Mouse (Mus musculus) CH12.LX (cell line): Measurements from ENCODE around the gene Pitpnm3. TPM values are rescaled to one million over a fixed set of nuclear protein-coding genes. Genes with fewer than 3 reads are reported as not detected.

Experiments
- DNase-seq: peaks from one replicate; pipeline ENCODE4 v3.0.0-alpha.2; 2013; ENCODE audit errors: extremely low read depth
- H3K27ac ChIP-seq: 2 replicates; pipeline ENCODE4 v1.5.1; 2012; ENCODE audit warnings: low read depth, mild to moderate bottlenecking, control low read depth, moderate library complexity; ENCODE audit not compliant: insufficient read depth
- H3K27me3 ChIP-seq: replicated peaks from 2 replicates; pipeline ENCODE3; 2012; ENCODE audit warnings: inconsistent platforms
- H3K36me3 ChIP-seq, 2 experiments: replicated peaks in 1 of 2; 2 replicates each; pipeline versions ENCODE3 to v1.6.1; 2012; ENCODE audit warnings: inconsistent platforms in 1 of 2, low read length in 1 of 2, mild to moderate bottlenecking in 1 of 2, mixed read lengths in 1 of 2, moderate library complexity in 1 of 2; ENCODE audit not compliant: control insufficient read depth in 1 of 2, insufficient read depth in 1 of 2
- H3K4me1 ChIP-seq, 2 experiments: 2 replicates each; pipeline ENCODE4 v1.6.1; 2012; ENCODE audit warnings: inconsistent platforms in 1 of 2, moderate library complexity in 1 of 2; ENCODE audit not compliant: insufficient read depth in 2 of 2, control insufficient read depth in 1 of 2
- H3K4me2 ChIP-seq: 2 replicates; pipeline ENCODE4 v1.6.1; 2012; ENCODE audit warnings: low read depth, mild to moderate bottlenecking, control low read depth; ENCODE audit not compliant: poor library complexity, insufficient read depth, severe bottlenecking
- H3K4me3 ChIP-seq, 3 experiments: fragments of 150-350 bp in 1 of 3; sonication (generic) in 1 of 3; replicated peaks in 1 of 3; 2 replicates each; pipeline versions ENCODE3 to v1.5.1; 2011 to 2012; ENCODE audit warnings: low read depth in 2 of 3, low read length in 2 of 3, mild to moderate bottlenecking in 2 of 3, moderate library complexity in 2 of 3, control low read depth in 1 of 3, improper control_type of control experiment in 1 of 3, inconsistent platforms in 1 of 3, mixed read lengths in 1 of 3; ENCODE audit not compliant: poor library complexity in 1 of 3
- H3K79me2 ChIP-seq: replicated peaks from 2 replicates; pipeline ENCODE4 v1.6.1; 2012; ENCODE audit warnings: mild to moderate bottlenecking, moderate library complexity; ENCODE audit not compliant: control insufficient read depth, poor library complexity, insufficient read depth, severe bottlenecking; ENCODE audit errors: extremely low read depth
- H3K9ac ChIP-seq: 2 replicates; pipeline ENCODE4 v1.6.1; 2012; ENCODE audit warnings: low read depth, mild to moderate bottlenecking, control low read depth, moderate library complexity; ENCODE audit not compliant: insufficient read depth
- H3K9me3 ChIP-seq: replicated peaks from 2 replicates; pipeline ENCODE3; 2012; ENCODE audit warnings: low read length, inconsistent platforms, mixed read lengths
- CHD1 ChIP-seq: IDR thresholded peaks from 2 replicates; pipeline ENCODE4 v1.6.1; 2012; ENCODE audit warnings: low read depth, low read length, improper control_type of control experiment, inconsistent platforms
- CHD2 ChIP-seq: IDR thresholded peaks from 2 replicates; pipeline ENCODE4 v1.6.1; 2011; ENCODE audit warnings: low read length, improper control_type of control experiment
- CTCF ChIP-seq, 2 experiments: IDR thresholded peaks in 1 of 2; conservative IDR thresholded peaks in 1 of 2; 2 replicates each; pipeline ENCODE4 v1.5.1; 2011 to 2012; ENCODE audit warnings: low read depth in 2 of 2, low read length in 2 of 2, improper control_type of control experiment in 1 of 2, inconsistent platforms in 1 of 2, mild to moderate bottlenecking in 1 of 2, moderate library complexity in 1 of 2
- E2F4 ChIP-seq: IDR thresholded peaks from 2 replicates; pipeline ENCODE4 v1.6.1; 2011; ENCODE audit warnings: low read depth, low read length, improper control_type of control experiment; ENCODE audit not compliant: insufficient replicate concordance
- ELF1 ChIP-seq: IDR thresholded peaks from 2 replicates; pipeline ENCODE4 v1.6.1; 2014; ENCODE audit warnings: low read depth, mild to moderate bottlenecking, inconsistent platforms, low read length, improper control_type of control experiment
- EP300 ChIP-seq: IDR thresholded peaks from 2 replicates; pipeline ENCODE4 v1.6.1; 2011; ENCODE audit warnings: low read length, improper control_type of control experiment
- ETS1 ChIP-seq: conservative IDR thresholded peaks from 2 replicates; pipeline ENCODE4 v1.6.1; 2012; ENCODE audit warnings: low read depth, mild to moderate bottlenecking, inconsistent platforms, low read length, improper control_type of control experiment, moderate library complexity
- GABPA ChIP-seq: IDR thresholded peaks from 2 replicates; pipeline ENCODE4 v1.6.1; 2012; ENCODE audit warnings: low read depth, low read length, improper control_type of control experiment, inconsistent platforms; ENCODE audit not compliant: insufficient replicate concordance
- IRF4 ChIP-seq: IDR thresholded peaks from 2 replicates; pipeline ENCODE4 v1.6.1; 2014; ENCODE audit warnings: low read depth, mild to moderate bottlenecking, inconsistent platforms, low read length, improper control_type of control experiment
- JUN ChIP-seq: IDR thresholded peaks from 2 replicates; pipeline ENCODE4 v1.6.1; 2011; ENCODE audit warnings: low read depth, mild to moderate bottlenecking, low read length, improper control_type of control experiment, moderate library complexity; ENCODE audit not compliant: insufficient read depth
- JUND ChIP-seq: conservative IDR thresholded peaks from 2 replicates; pipeline ENCODE4 v1.6.1; 2011; ENCODE audit warnings: low read depth, low read length, improper control_type of control experiment
- KAT2A ChIP-seq: IDR thresholded peaks from 2 replicates; pipeline ENCODE4 v1.6.1; 2012; ENCODE audit warnings: low read length, improper control_type of control experiment, inconsistent platforms; ENCODE audit not compliant: insufficient replicate concordance
- MAFK ChIP-seq: IDR thresholded peaks from 2 replicates; pipeline ENCODE4 v1.6.1; 2011; ENCODE audit warnings: low read length, improper control_type of control experiment; ENCODE audit not compliant: insufficient replicate concordance
- MAX ChIP-seq: IDR thresholded peaks from 2 replicates; pipeline ENCODE4 v1.6.1; 2011; ENCODE audit warnings: low read length, improper control_type of control experiment
- MAZ ChIP-seq: IDR thresholded peaks from 2 replicates; pipeline ENCODE4 v1.6.1; 2012; ENCODE audit warnings: low read depth, mild to moderate bottlenecking, inconsistent platforms, low read length, improper control_type of control experiment, moderate library complexity
- MEF2A ChIP-seq: IDR thresholded peaks from 2 replicates; pipeline ENCODE4 v1.6.1; 2014; ENCODE audit warnings: low read depth, mild to moderate bottlenecking, inconsistent platforms, low read length, improper control_type of control experiment, borderline replicate concordance
- MXI1 ChIP-seq: IDR thresholded peaks from 2 replicates; pipeline ENCODE4 v1.6.1; 2011; ENCODE audit warnings: mild to moderate bottlenecking, low read depth, low read length, improper control_type of control experiment
- MYC ChIP-seq: IDR thresholded peaks from 2 replicates; pipeline ENCODE4 v1.6.1; 2011; ENCODE audit warnings: low read depth, mild to moderate bottlenecking, improper control_type of control experiment, low read length
- NELFE ChIP-seq: IDR thresholded peaks from 2 replicates; pipeline ENCODE4 v1.6.1; 2011; ENCODE audit warnings: low read depth, low read length, improper control_type of control experiment
- PAX5 ChIP-seq: IDR thresholded peaks from 2 replicates; pipeline ENCODE4 v1.6.1; 2012; ENCODE audit warnings: low read length, inconsistent platforms, mixed read lengths
- RCOR1 ChIP-seq: conservative IDR thresholded peaks from 2 replicates; pipeline ENCODE4 v1.6.1; 2012; ENCODE audit warnings: low read depth, mild to moderate bottlenecking, inconsistent platforms, low read length, improper control_type of control experiment
- TBP ChIP-seq: conservative IDR thresholded peaks from 2 replicates; pipeline ENCODE4 v1.6.1; 2011; ENCODE audit warnings: low read depth, low read length, improper control_type of control experiment
- TCF12 ChIP-seq: IDR thresholded peaks from 2 replicates; pipeline ENCODE4 v1.6.1; 2014; ENCODE audit warnings: low read depth, mild to moderate bottlenecking, inconsistent platforms, low read length, improper control_type of control experiment
- UBTF ChIP-seq: IDR thresholded peaks from 2 replicates; pipeline ENCODE4 v1.6.1; 2012; ENCODE audit warnings: low read depth, mild to moderate bottlenecking, inconsistent platforms, low read length, improper control_type of control experiment, moderate library complexity
- USF1 ChIP-seq: IDR thresholded peaks from 2 replicates; pipeline ENCODE4 v1.6.1; 2014; ENCODE audit warnings: low read depth, mild to moderate bottlenecking, inconsistent platforms, low read length, improper control_type of control experiment
- ZC3H11A ChIP-seq: IDR thresholded peaks from 2 replicates; pipeline ENCODE4 v1.6.1; 2012; ENCODE audit warnings: low read depth, mild to moderate bottlenecking, inconsistent platforms, low read length, improper control_type of control experiment
- ZMIZ1 ChIP-seq: IDR thresholded peaks from 2 replicates; pipeline ENCODE4 v1.6.1; 2012; ENCODE audit warnings: low read depth, mild to moderate bottlenecking, inconsistent platforms, low read length, improper control_type of control experiment
- ZNF384 ChIP-seq: IDR thresholded peaks from 2 replicates; pipeline ENCODE4 v1.6.1; 2012; ENCODE audit warnings: low read depth, low read length, improper control_type of control experiment, inconsistent platforms
- dilution Hi-C: fragments of 300-500 bp; cut with MboI; formaldehyde crosslinking; loops from 2 replicates; pipeline ENCODE4 v1.14.3; 2020; ENCODE audit warnings: low sequenced_read_pairs; ENCODE audit not compliant: extremely low pct_unique_long_range_greater_than_20kb, extremely low pct_ligation_motif_present
- in situ Hi-C: fragments of 300-500 bp; cut with MboI; formaldehyde crosslinking; loops from 3 replicates; pipeline ENCODE4 v1.14.3; 2019; ENCODE audit warnings: low sequenced_read_pairs, low pct_ligation_motif_present, low pct_unique_long_range_greater_than_20kb, mixed read lengths
- polyA plus RNA-seq: library from polyadenylated mRNA; unstranded; fragments of >175 nt; gene quantifications from 2 replicates; pipeline ENCODE4 v1.2.1, GENCODE M21; 2012; ENCODE audit warnings: low read depth; ENCODE audit not compliant: insufficient read length
- total RNA-seq, 2 experiments: library from RNA; depleted of rRNA; stranded (reverse); fragments of 300-350 nt in 1 of 2; fragments of >200 nt in 1 of 2; gene quantifications; 2 replicates each; pipeline ENCODE4 v1.2.3; 2012 to 2014

Pitpnm3 gene
- total and polyA plus RNA-seq, 3 experiments, result 0.08 to 0.59 (median 0.31) TPM

DNA sequence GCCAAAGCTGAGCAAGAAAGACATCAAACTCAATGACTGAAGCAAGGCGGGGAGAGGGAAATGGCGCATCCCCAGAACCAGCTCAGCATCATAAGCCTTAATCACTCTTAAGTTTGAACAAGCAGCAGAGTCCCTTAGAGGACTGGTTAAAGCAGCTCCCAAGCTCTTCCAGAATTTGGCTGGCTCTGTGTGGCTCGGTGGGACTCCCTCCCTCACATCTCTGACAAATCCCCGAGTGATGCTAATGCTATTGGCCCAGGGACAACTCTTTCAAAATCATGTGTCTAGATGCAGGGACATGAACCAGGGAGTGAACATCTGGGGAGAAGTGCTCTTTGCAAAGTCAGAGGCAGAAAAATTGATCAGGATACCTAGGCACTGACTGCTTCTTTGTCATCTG lies 36.4 kb downstream of the Pitpnm3 start:
- peaks cover 5 to 15% of the 10 kb centered on the region in 2 experiments for H3K4me1 ChIP-seq
- H3K27ac ChIP-seq, result no peak overlapping the region
- H3K4me3 ChIP-seq, result no peak overlapping the region
- in situ Hi-C loops, result no loop called here
- H3K9me3 ChIP-seq, result no peaks in the 10 kb centered on the region
- no peak for DNase-seq
- H3K36me3 ChIP-seq, result no peaks in the 10 kb centered on the region
- dilution Hi-C loops, result no loop called here
- H3K9ac ChIP-seq, result no peak overlapping the region
- no peak overlapping the region for H3K4me2 ChIP-seq
- H3K79me2 ChIP-seq, result no peaks in the 10 kb centered on the region
- no peak for TF ChIP-seq ZNF384
- no peak for TF ChIP-seq EP300
- TF ChIP-seq E2F4, result no peak
- TF ChIP-seq UBTF, result no peak
- TF ChIP-seq MAX, result no peak
- no peak for TF ChIP-seq CHD2
- no peak for TF ChIP-seq MAFK
- TF ChIP-seq ZC3H11A, result no peak
- TF ChIP-seq USF1, result no peak
- no peak for TF ChIP-seq JUN
- TF ChIP-seq JUND, result no peak
- no peak for TF ChIP-seq GABPA
- no peak for TF ChIP-seq NELFE
- no peak for TF ChIP-seq PAX5
- no peak for TF ChIP-seq MYC
- no peak for TF ChIP-seq ETS1
- no peak for TF ChIP-seq CHD1
- TF ChIP-seq TBP, result no peak
- H3K27me3 ChIP-seq, result peaks cover 39% of the 10 kb centered on the region

DNA sequence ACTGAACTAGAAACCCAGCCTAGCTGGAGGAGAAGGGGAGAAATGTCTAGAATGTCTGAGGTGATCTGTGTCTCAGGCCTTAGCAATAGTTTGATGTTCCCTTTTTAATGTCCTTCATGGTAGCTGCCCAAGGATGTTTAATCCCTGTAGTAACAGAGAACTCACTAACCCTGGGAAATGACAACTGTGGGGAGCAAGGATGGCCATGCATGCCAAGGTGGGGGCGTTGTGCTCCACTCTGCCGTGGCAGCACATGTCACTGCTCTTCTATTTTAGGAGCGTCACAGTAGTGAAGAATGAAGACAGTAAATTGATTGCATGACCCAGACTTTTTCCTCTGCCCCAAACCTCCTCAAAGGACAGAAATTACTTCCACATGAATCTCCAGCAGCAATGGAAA lies 37.6 kb downstream of the Pitpnm3 start:
- Histone ChIP-seq H3K4me3 (no peak overlapping the region), H3K9me3 (no peaks in the 10 kb centered on the region), H3K27me3 (peaks cover 34% of the 10 kb centered on the region), H3K36me3 (no peaks in the 10 kb centered on the region), H3K27ac (no peak overlapping the region), H3K9ac (no peak overlapping the region), H3K79me2 (no peaks in the 10 kb centered on the region), H3K4me1 (peaks cover 5 to 15% of the 10 kb centered on the region in 2 experiments), H3K4me2 (no peak overlapping the region)
- in situ Hi-C loops (no loop called here), dilution Hi-C loops (no loop called here)
- no peak for DNase-seq
- TF ChIP-seq ZC3H11A (no peak), IRF4 (no peak), ZMIZ1 (no peak), MAZ (no peak), MEF2A (no peak), PAX5 (no peak), KAT2A (no peak), CTCF (conservative IDR thresholded peaks at IDR 0.05 in 1 of 2, IDR thresholded peaks at IDR 0.05 in 1 of 2; ENCODE audit: low read depth in 2 of 2, low read length in 2 of 2) (no peak), USF1 (no peak), MXI1 (no peak), RCOR1 (no peak), ELF1 (no peak), NELFE (no peak), JUN (no peak), ETS1 (no peak), TCF12 (no peak), CHD2 (no peak)
